Mouse (Mus musculus) midbrain, embryonic 15.5 days (tissue): ENCODE results near the gene Atrx. TPM values are rescaled to one million over a fixed set of nuclear protein-coding genes. Genes with fewer than 3 reads are reported as not detected.
"Not testable (repeated sequence)": the region's sequence is repeated elsewhere in the genome, so short reads cannot be mapped to it uniquely, and the experiment has no call there.

Experiments
- ATAC-seq: fragments of 200-750 bp; cut with Nextera tagmentation; replicated peaks from 2 replicates; pipeline ENCODE4 v1.8.0; 2017; ENCODE audit warnings: moderate TSS enrichment
- H3K27ac ChIP-seq: fragments of 300-500 bp; sonication (generic); 2 replicates; pipeline ENCODE4 v1.5.1; 2015; ENCODE audit warnings: mild to moderate bottlenecking, inconsistent platforms
- H3K27me3 ChIP-seq: fragments of 300-500 bp; sonication (generic); replicated peaks from 2 replicates; pipeline ENCODE4 v1.6.1; 2015; ENCODE audit warnings: inconsistent platforms
- H3K36me3 ChIP-seq: fragments of 300-500 bp; sonication (generic); replicated peaks from 2 replicates; pipeline ENCODE4 v1.6.1; 2015; ENCODE audit warnings: inconsistent platforms
- H3K4me1 ChIP-seq: fragments of 300-500 bp; sonication (generic); 2 replicates; pipeline ENCODE4 v1.6.1; 2015; ENCODE audit warnings: inconsistent platforms
- H3K4me2 ChIP-seq: fragments of 300-500 bp; sonication (generic); 2 replicates; pipeline ENCODE4 v1.6.1; 2015; ENCODE audit warnings: inconsistent platforms, mild to moderate bottlenecking, moderate library complexity
- H3K4me3 ChIP-seq: fragments of 300-500 bp; sonication (generic); 2 replicates; pipeline ENCODE4 v1.5.1; 2015; ENCODE audit warnings: mild to moderate bottlenecking, inconsistent platforms
- H3K9ac ChIP-seq: fragments of 300-500 bp; sonication (generic); 2 replicates; pipeline ENCODE4 v1.6.1; 2015; ENCODE audit warnings: mild to moderate bottlenecking, inconsistent platforms
- H3K9me3 ChIP-seq: fragments of 300-500 bp; sonication (generic); 2 replicates; pipeline ENCODE4 v1.6.1; 2016; ENCODE audit warnings: inconsistent platforms
- WGBS: fragments of 180-500 bp; shearing (Covaris S2); methylation state at CpG from one replicate; pipeline ENCODE4 v1.1.7; 2015; ENCODE audit warnings: mixed read lengths; 5-methylcytosine and 5-hydroxymethylcytosine counted together
- polyA plus RNA-seq: library from polyadenylated mRNA; unstranded; fragments of >200 nt; fragmentation: Nextera tagmentation; extraction: Ambion mirVana; gene quantifications from 2 replicates; pipeline ENCODE4 v1.2.1, GENCODE M21; 2015

Gene Atrx
- 256 and 279 TPM in 2 replicates for polyA plus RNA-seq

DNA sequence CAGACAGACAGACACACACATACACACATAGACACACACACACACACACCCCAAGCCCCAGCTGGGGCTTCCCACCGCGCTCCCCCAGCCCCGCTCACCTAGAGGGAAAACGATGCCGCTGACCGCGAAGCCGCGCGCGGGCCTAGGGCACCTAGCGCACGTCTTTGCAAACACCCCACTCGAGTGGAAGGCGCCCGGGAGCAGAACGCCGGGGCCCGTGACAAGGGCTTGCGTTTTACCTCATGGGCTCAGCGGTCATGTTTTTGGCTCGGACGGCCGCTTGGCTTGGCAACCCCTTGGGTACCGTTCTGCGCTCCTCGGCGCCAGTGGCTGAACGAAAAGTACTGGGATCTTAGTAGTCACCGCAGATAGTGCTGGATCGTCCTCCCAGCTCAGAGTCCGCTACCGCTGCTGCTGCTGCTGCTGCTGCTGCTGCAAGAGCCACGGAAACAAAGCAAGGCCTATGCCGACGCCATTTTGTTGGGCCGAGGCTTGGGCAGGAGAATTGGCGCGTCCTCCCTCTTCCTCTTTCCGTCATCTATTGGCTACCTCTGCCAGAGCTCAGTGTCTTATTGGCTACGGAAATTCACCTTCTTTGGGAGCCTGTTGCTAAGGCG lies at the start of gene Atrx:
TSS of gene Atrx (minus strand) at position 543 of the 617 bp plus-strand sequence.
- no peaks in the 10 kb centered on the region for H3K36me3 ChIP-seq
- 20% methylated on average over 42 of the region's 42 CpGs for WGBS
- H3K4me2 ChIP-seq, result peak within 1 kb of the TSS; percentile 51
- peak; percentile 97 for ATAC-seq
- peaks cover 13% of the 10 kb centered on the region for H3K4me1 ChIP-seq
- peak within 1 kb of the TSS; percentile 84 for H3K9ac ChIP-seq
- H3K4me3 ChIP-seq, result peak within 1 kb of the TSS; percentile 66
- H3K27ac ChIP-seq, result peak within 1 kb of the TSS; percentile 95
- no peaks in the 10 kb centered on the region for H3K9me3 ChIP-seq
- H3K27me3 ChIP-seq, result no peaks in the 10 kb centered on the region

DNA sequence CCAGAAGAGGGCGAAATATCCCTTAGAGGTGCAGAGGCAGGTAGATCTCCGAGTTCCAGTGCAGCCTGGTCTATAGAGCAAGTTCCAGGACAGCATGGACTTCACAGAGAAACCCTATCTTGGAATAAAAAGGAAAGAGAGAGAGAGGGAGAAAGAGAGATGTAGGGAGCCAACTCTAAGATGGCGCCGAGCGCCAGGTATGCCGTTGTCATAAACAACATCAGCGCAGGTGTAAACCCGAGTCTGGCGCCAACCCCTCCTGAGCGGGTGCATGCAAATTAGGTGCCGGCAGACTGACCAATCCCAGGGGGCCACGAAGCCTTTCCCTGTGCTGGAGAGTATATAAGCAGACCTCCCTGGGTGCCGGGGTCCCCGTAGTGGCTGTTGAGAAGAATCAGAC lies 27.9 kb upstream of the Atrx start:
- H3K4me3 ChIP-seq, ATAC-seq: not testable (repeated sequence)
- WGBS, result 79% methylated on average over 14 of the region's 14 CpGs

GRCm38 (mm10) chrX:105953999-105954398 lies 24.8 kb upstream of the Atrx start:
- 77% methylated on average over 2 of the region's 2 CpGs for WGBS

More for the DNA sequence above, 27.9 kb upstream of the Atrx start:
- not testable (repeated sequence) for H3K9ac ChIP-seq, H3K36me3 ChIP-seq, H3K27ac ChIP-seq, H3K4me2 ChIP-seq, H3K9me3 ChIP-seq, H3K27me3 ChIP-seq, H3K4me1 ChIP-seq

GRCm38 (mm10) chrX:105946357-105946756 lies 17.2 kb upstream of the Atrx start:
- H3K4me3 ChIP-seq, result no peak overlapping the region
- no peak for ATAC-seq
- WGBS, result 74% methylated on average over 1 of the region's 1 CpGs
- no peaks in the 10 kb centered on the region for H3K36me3 ChIP-seq
- no peak overlapping the region for H3K9ac ChIP-seq
- no peaks in the 10 kb centered on the region for H3K27me3 ChIP-seq
- H3K4me1 ChIP-seq, result no peaks in the 10 kb centered on the region
- no peak overlapping the region for H3K27ac ChIP-seq
- H3K9me3 ChIP-seq, result no peaks in the 10 kb centered on the region
- H3K4me2 ChIP-seq, result no peak overlapping the region

More at GRCm38 (mm10) chrX:105953999-105954398, 24.8 kb upstream of the Atrx start:
- Histone ChIP-seq H3K4me1 (no peaks in the 10 kb centered on the region), H3K9ac (no peak overlapping the region), H3K4me2 (no peak overlapping the region), H3K9me3 (no peaks in the 10 kb centered on the region), H3K36me3 (no peaks in the 10 kb centered on the region), H3K27me3 (no peaks in the 10 kb centered on the region), H3K27ac (no peak overlapping the region), H3K4me3 (no peak overlapping the region)
- no peak for ATAC-seq

DNA sequence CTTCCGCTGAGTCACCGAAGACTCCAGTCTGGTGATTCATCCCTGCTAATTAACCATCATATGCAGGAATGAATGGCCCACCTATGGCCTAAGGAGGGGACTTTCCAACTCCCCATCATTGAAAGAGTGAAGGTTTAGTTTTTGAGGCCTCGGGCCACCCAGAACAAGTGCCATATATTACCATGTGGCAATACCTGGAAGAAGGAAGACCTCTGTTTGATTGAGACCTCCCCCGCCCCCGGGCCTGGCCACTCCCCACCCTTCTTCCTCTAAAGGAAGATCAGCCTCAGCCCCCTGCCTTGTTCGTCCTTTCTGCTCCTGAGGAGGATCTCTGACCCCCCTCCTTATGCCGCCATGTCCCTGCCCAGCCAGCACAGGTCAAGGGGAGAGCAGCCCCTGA lies 10.0 kb upstream of the Atrx start:
- Histone ChIP-seq H3K4me2 (no peak overlapping the region), H3K36me3 (no peaks in the 10 kb centered on the region), H3K27me3 (no peaks in the 10 kb centered on the region), H3K4me3 (no peak overlapping the region), H3K9me3 (no peaks in the 10 kb centered on the region), H3K4me1 (no peaks in the 10 kb centered on the region), H3K9ac (no peak overlapping the region), H3K27ac (no peak overlapping the region)
- WGBS, result 88% methylated on average over 7 of the region's 7 CpGs
- no peak for ATAC-seq

DNA sequence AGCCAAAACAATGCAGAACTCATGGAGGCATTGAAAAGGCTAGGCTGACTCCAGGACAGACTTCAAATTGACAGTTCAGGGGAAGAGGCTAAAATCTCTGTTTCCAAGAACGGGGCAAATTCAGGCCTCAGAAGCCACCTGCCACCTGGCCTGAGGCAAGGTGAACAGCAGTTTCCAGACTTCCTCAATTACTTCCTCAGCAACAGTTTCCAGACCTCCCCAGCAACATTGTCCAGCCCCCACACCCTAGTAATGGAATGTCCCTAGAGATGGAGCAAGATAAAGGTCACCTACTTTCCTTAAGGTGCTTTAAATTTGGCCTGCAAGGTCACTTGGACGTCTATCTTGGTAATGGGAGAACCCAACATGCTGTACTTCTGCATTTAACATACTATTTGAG lies 8.5 kb upstream of the Atrx start:
- Histone ChIP-seq H3K4me1 (no peaks in the 10 kb centered on the region), H3K4me3 (no peak overlapping the region), H3K9me3 (no peaks in the 10 kb centered on the region), H3K4me2 (no peak overlapping the region), H3K27me3 (no peaks in the 10 kb centered on the region), H3K27ac (no peak overlapping the region), H3K9ac (no peak overlapping the region), H3K36me3 (no peaks in the 10 kb centered on the region)
- ATAC-seq, result no peak
- 68% methylated on average over 2 of the region's 2 CpGs for WGBS

DNA sequence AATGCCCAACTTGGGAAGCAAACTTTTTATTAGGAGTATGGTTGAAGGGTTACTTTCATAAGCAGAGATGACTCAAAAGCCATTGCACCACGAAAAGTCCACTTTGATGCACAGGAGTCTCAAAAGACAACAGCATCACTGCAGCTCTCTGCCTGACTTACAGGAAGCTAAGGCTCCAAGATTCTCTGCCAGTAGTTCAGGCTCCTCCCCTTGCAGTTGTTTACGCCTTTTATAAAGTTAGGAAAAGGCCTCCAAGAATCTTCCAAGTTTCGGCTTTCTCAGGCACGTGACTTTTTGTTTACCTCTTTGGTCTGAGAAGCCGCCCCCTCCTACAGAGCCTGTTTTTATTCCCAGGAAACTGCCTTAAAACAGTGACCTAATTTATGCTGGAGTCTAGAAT lies 5.1 kb upstream of the Atrx start:
- no peak for ATAC-seq
- 70% methylated on average over 5 of the region's 5 CpGs for WGBS
- Histone ChIP-seq H3K9ac (no peak overlapping the region), H3K36me3 (no peaks in the 10 kb centered on the region), H3K27ac (no peak overlapping the region), H3K4me2 (no peak overlapping the region), H3K4me3 (no peak overlapping the region), H3K27me3 (no peaks in the 10 kb centered on the region), H3K4me1 (no peaks in the 10 kb centered on the region), H3K9me3 (no peaks in the 10 kb centered on the region)

DNA sequence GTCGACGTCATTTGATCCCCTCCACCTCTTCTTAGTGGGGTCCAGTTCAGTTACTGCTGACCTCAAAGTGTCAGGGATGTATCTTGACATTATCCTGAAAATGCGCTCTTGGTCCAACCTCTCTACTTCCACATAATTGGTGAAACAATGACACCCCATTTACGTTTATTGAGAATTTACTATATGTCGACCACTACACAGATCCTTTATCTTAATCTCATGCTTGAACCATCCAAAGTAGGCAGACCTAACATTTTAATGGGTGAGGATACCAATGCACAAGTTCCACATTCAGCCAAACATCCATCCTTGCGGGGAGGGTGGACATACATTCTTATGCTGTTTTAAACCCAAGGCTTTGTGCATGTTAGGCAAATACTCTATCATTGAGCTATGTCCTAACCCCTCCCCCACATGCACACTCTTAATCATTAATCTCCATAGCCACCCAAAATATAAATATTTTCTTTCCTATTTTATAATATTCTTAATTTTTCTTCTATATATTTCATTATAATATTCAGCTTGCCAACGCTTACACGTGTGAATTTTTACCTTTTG lies 355 bp upstream of the Atrx start:
- Histone ChIP-seq H3K9me3 (no peaks in the 10 kb centered on the region), H3K9ac (no peak overlapping the region), H3K4me3 (peak overlapping the region; percentile 66), H3K36me3 (no peaks in the 10 kb centered on the region), H3K4me1 (peaks cover 13% of the 10 kb centered on the region), H3K27me3 (no peaks in the 10 kb centered on the region), H3K27ac (peak overlapping the region; percentile 95), H3K4me2 (peak overlapping the region; percentile 38)
- 35% methylated on average over 8 of the region's 8 CpGs for WGBS
- peak; percentile 45; the same call in 1 of the 2 replicates for ATAC-seq

DNA sequence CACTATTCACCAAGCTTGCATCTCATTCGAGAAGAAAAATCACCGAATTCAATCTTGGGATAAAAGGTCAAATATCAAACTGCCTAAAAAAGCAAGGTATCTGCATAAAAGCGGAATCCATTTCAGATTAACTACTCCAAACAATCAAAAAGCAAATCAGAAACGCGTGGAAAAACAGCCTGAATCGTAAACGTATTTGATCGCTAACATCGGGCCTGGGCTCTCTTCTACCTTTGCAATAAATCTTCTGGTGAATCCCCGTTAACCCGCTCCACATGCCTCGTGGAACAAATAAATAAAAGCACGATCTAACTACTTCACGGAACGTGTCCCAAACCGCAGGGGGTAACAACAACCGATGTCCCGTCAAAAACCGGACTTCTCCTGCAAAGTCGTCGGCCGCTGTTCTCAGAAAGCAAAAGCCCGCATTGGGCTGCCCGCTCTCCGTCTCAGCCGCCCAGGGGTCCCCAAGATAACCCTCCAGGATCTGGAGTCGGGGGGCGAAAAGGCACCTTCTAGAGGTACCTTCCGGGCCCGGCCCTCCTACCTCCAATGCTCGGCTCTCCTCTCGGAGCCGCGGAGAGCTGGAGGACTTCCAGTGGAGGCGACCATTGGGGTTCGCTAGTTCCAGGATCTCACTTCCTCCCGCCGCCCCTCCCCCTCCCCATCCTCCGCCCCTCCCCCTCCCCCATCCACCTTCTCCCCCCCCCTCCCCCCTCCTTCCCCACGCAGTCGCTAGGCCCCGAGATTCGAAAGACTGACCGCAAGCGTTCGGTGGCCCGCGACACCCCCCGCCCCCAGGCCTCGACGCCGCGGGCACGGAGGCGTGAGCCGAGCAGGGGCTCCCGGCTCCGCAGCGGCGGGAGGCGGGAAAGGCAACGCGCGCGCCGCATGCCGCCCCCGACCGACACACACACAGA lies 1.0 kb downstream of the Atrx start:
- Histone ChIP-seq H3K4me1 (peaks cover 13% of the 10 kb centered on the region), H3K36me3 (no peaks in the 10 kb centered on the region), H3K9me3 (no peaks in the 10 kb centered on the region), H3K27me3 (no peaks in the 10 kb centered on the region), H3K4me3 (peak overlapping the region; percentile 66), H3K27ac (peak overlapping the region; percentile 95), H3K4me2 (peak overlapping the region; percentile 51), H3K9ac (peak overlapping the region; percentile 84)
- WGBS, result 30% methylated on average over 36 of the region's 69 CpGs
- peak; percentile 63 for ATAC-seq

- Histone ChIP-seq H3K9ac (no peak overlapping the region), H3K27ac (no peak overlapping the region), H3K27me3 (no peaks in the 10 kb centered on the region), H3K4me3 (0 out of 2 replicates have a peak overlapping the region, but pooled peaks have one; percentile 66), H3K4me1 (peaks cover 13% of the 10 kb centered on the region), H3K36me3 (no peaks in the 10 kb centered on the region), H3K9me3 (no peaks in the 10 kb centered on the region), H3K4me2 (peak overlapping the region; percentile 51)
- ATAC-seq, result no peak
- 70% methylated on average over 12 of the region's 12 CpGs for WGBS
Measured at GRCm38 (mm10) chrX:105926121-105926735, 3.0 kb downstream of the Atrx start.

- H3K36me3 ChIP-seq, result no peaks in the 10 kb centered on the region
- H3K4me1 ChIP-seq, result peaks cover 13% of the 10 kb centered on the region
- ATAC-seq, result no peak
- no peaks in the 10 kb centered on the region for H3K9me3 ChIP-seq
- H3K9ac ChIP-seq, result no peak overlapping the region
- H3K4me3 ChIP-seq, result no peak overlapping the region
- H3K4me2 ChIP-seq, result no peak overlapping the region
- no peaks in the 10 kb centered on the region for H3K27me3 ChIP-seq
- no peak overlapping the region for H3K27ac ChIP-seq
- WGBS, result 86% methylated on average over 5 of the region's 5 CpGs
Measured at GRCm38 (mm10) chrX:105924326-105925070, 4.7 kb downstream of the Atrx start.
